Mouse (Mus musculus) c-Kit-positive CD71-negative TER-119-negative erythroid progenitor cells, embryonic 14.5 days (primary cell): ENCODE measurements at regions not wholly inside any gene's neighbourhood (a gene's known extent, or its start where the extent isn't known, plus 50 kb on each side); places are given as distances from the start of the nearest gene placed in this dataset.
"Not testable (repeated sequence)": the region's sequence is repeated elsewhere in the genome, so short reads cannot be mapped to it uniquely, and the experiment has no call there.

Source experiments
- DNase-seq: peaks from one replicate; pipeline ENCODE4 v3.0.0-alpha.2; 2013; ENCODE audit warnings: low read depth

DNA sequence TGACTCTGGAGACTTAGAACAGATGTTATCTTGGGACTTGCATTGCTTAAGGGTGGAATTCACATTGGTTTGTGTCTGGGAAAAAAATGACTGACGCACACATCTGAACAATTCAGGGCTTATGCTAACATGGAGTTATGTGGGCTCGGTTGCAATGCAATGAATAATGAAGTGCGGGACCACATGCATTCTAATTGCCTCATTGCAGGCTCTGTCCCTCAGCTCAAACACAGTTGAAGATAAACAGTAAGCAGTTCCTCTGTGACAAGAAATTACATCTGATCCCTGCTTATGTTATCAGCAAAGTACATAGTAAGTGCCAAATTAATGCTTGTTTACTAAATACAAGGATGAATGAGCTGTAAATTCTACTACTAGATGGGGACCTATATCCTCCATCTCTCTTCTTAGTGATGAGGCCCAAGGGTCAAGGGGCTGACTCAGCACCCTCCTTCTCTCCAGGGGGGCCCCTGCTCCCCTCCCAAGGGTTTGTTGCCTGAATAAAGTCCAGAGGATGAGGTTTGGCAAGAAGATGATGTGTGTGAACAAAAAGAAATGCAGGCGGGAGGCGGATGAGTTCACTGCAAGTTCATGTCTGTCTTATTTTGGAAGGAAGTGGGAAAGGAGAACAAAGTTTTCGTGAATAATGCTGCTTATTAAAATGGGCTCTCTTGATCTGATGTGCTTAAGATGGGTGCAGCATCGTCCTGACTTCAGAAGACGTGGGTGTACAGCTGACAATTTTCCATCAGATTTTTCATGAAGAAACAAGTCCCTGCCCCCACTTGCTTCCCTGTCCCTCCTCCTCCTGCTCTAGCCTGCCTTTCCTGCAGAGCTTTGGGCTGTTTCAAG, 533.1 kb downstream of the Shisa9 start:
- no peak for DNase-seq

DNA sequence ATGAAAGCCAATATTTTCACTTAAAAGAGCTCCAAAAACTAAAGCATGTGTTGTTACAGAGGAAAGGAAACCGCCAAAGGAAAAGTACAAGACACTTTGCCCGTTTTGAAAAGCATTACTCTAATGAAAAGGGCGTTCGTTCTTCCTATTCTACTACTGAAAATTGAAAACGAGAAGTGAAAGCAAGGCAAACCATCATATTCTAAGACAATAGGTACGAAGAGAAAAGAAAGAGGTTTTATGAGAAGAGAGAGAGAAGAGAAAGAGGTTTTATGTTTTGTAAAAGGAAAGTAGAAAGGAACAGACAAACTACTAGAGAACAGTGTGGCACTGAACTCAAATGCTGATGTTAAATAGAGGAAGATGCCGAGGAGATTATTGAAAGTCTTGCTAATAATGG, 534.4 kb downstream of the Shisa9 start:
- DNase-seq = no peak

DNA sequence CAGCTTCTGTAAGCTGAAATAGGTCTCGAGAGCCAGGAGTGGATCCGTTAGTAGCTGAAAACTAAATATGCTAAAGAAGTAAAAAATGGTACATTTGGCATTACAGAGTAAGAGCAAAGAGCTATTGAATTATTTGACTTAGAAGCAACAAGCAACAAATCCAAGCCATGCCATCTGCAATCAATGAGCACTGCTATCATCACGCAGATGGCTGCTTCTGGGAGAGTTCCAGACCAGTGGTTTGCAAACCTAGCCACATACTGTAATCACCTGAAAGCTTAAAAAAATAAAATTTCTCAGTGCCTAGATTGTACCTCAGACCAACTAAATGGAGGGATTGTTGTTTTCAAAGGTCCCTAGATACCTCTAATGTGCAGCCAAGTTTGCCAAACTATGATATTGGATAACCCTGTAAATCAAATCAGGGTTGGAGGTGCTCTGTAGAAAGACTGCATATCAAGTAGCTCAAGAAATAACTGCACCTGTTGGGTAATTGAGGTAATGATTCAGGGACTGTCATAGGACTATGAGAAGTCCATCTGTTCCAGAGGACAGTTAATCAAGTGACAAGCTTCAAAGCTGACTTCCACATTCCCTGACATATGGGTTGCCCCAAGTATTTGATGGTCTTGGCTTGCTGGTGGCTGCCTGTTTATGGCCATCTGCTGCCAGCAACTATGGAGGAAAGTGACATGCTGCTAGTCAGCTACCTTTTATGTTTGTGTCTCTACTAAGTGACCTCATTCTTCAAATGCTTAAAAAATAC, 538.0 kb downstream of the Shisa9 start:
- DNase-seq = no peak

DNA sequence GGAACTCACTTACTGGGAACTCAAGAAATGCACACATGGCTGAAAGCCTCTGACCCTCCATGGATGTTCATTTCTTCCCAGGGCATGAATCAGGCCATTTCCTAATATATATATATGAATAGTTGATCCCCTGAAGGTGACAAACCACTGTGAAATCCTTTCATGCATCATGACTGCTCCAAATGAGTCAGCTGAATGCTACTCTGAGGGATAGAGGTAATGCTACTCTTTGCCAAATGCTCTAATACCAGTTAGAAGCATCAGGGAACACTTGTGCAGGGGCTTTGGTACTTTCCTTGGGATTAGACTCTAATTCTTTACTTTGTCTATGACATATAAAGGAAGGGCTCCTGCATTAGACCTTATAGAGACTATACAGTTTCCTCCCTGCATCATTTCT, 561.0 kb upstream of the Ercc4 start:
- no peak for DNase-seq

DNA sequence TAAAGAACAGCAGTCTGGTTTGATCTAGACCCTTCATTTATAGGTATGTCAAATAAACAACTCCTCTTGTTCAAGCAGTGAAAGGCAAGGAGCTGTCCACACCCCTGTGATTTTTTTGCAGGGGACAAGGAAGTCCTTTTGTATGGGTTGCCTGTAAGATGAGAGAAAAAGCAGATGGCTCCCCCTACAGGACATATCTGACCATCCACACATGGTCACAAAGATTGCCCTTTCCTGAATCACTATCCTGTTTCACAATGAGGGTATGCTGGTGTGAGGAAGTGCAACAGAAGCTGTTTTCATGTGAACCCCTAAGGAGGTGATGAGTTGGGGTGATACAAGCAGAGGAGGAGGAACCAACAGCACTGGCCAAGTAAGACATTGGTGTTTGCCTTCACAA, 520.6 kb upstream of the Ercc4 start:
- DNase-seq = peak; percentile 2

DNA sequence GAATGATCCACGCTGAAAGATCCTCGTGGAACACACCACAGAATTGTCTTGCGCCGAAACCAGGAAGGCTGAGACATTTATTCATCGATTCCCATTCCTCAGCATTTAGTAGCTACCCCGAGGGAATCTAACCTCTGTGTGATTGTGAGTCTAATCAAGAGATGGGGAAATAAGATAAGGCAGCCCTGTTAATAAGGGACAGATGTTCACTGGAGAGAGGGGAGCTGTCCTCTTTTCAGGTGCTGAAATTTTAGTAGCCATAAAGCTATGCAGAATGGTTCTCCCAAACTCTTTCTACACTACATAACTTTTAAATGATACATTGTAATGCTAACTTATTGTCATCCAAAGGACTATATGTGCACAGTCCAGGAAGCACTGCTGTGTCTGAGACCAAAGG, 501.2 kb upstream of the Ercc4 start:
- peak; percentile 8 for DNase-seq

DNA sequence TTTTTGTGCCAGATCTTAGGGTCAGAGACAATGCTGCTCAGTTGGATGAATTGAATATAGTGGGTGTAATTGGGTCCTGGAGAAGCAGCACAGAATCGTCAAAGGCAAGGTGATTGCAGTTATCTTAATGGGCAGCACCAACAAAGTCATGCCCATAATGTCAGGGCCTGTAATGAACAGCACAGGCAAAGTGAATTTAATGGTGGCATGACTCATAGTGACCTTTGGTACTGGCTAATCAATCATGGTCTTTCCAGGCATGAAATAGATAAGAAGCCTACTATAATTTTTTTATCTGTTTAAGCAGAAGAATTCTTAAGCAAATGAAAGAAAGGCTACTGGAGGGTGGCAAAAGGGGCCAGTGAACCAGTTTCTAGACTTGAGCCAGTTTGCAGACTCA, 498.4 kb upstream of the Ercc4 start:
- no peak for DNase-seq

DNA sequence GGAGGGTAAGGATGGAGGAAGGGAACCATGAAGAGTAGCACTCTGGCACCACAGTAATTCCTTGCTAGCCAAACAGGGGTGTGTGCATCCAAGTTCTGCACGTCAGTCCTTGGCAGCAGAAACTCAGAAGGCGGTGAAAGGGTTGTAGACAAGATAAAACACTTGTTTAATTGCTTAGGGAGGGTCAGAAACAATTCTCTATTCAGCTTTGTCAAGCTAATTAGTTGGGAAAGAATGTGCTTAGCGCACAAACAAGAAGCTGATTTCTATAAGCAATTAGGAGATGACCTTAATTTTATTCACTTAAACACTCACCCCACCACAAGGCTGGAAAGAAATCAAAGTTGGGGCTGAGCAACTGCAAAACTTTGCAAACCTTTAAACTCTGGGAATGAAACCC, 491.7 kb upstream of the Ercc4 start:
- no peak for DNase-seq

DNA sequence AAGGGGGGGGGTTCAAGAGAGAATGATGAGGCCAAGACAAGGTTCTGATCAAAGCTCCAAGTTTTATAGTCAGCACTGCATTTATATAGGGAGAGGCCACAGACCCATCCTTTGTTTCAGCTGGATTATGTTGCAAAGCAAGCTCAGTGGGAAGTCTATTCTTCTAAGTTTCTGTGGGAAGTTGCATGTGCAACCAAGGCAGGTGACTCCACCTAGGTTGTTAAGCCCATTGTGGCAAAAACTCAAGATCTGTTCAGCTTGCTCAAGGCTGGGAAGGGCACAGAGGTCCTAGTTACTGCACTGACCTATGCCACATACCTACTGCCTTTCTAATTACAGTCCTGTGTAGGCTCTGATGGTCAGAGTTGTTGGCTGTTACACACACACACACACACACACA, 477.0 kb upstream of the Ercc4 start:
- no peak for DNase-seq

DNA sequence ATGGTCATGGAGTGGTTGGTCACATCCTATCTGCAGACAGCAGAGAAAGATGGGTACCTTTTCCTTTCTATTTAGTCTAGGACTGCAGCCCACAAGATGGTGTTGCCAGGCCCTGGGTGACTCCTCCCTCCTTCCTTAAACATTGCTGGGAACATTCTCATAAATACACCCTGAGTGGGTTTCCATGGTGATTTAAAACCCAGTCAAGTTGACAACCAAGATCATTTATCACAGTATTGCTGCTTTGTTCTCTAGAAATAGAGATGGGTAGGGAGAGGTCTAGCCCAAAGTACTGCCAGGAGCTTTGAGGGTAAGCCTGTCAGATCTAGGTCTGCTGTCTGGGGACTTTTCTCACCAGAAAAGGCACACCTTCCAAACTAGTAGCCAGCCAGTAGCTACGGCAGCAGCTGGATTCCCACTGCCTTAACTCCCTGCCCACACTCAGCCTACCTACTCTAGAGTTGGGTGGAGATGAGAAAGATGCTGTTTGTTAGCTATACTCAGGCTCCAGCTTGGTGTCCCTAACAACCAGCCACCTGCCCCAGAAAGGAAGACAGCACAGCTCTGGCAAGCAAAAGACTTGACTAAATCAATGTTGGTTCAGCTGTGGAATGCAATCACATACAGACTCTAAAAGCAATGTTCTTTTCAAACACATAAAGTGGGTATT, 470.4 kb upstream of the Ercc4 start:
- DNase-seq = no peak

DNA sequence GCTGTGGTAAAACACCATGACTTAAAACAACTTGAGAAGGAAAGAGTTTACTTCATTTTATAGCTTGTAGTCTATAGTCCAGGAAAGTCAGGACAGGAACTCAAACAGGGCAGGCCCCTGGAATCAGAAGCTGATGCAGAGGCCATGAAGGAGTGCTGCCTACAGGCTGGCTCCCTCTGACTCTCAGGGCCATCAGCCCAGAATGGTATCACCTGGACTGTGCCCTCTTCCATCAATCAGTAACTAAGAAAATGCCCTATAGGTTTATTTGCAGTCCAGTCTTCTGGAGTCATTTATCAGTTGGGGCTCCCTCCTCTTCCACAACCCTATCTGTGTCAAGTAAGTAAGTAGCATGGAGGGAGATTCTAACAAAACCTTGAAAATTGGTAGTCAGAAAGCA, 466.4 kb upstream of the Ercc4 start:
- DNase-seq = no peak

DNA sequence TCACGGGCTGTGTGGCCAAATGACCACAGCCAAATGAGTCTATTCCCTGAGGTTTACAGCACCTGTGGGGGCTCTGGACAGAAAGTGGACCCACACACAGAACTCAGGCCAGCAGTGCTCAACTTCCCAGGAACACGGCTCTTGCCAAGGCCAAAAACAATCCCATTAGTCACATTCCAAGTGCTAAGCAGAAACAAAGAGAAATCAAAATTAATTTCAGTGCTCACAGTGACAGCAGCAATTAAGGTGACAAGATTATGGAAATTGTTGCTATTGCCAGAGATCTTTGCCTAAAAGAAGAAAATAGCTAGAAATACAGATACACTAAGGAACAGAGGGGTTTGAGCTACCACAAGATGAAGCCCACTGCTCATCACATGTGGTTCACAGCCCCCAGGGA, 464.9 kb upstream of the Ercc4 start:
- DNase-seq = no peak

DNA sequence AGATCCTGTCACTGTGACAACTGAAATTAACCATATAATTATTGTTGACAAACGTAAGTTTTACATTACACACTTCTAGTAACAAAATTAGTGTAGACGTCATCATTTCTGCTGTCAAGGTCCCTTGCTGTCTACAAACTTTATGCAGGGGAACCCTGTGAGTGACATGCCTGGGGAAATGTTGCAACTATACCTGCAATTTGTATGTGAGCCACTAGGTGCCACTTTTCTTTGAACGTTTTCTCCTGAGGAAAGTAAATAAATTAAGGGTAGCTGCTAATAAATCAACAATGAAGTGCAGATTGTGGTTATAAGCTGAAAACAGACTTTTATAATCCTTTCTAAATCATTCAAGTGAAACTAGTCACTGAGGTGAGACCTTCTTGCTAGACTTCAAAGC, 457.3 kb upstream of the Ercc4 start:
- DNase-seq = no peak

DNA sequence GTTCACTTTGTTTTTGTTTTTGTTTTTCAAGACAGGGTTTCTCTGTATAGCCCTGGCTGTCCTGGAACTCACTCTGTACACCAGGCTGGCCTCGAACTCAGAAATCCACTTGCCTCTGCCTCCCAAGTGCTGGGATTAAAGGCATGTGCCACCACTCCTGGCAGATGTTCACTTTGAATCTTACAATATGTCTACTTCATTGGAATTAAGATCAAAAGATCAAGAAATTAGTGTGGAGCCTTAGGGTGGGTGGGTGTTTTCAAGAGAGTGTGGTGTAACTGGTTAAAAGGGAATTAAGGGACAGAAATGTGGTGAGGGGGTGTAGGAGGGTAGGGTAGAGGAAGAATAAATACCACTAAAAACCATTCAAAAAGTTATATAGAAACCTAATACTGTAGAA, 435.8 kb upstream of the Ercc4 start:
- DNase-seq = not testable (repeated sequence)

DNA sequence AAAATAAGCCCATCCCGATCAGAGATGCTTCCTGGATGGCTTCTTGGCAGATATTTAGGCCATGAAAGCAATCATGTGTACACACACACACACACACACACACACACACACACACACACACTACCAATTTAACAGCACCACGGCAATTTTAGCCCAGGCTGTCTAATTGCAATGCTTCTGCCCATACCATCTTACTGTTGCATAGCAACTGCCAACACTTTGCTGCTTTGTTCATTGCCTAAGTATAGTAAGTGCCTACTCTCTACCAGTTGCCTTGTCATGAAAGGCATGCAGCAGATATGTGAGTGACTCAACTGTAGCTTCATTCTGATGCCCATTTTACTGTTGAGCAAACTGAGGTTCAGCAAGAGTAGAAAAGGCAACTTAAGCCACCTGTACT, 428.0 kb upstream of the Ercc4 start:
- DNase-seq = no peak

DNA sequence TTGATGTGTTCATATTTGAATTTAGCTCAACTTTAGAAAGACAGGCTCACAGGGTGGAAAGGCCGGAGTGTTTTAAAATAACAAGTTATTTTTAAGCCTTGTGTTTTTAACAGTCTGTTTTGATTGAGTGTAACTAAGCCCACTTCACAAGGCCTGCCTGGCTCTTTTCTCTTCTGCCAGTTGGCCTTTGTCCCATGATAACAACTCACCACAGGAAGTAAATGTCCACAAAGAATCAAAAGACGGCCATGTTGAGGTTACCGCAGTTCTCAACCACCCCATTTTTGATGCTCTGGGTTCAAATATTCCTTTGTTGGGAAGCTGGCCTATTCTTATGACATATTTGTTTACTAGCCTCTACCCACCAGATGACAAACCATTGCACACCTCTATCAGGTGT, 423.7 kb upstream of the Ercc4 start:
- DNase-seq = no peak

DNA sequence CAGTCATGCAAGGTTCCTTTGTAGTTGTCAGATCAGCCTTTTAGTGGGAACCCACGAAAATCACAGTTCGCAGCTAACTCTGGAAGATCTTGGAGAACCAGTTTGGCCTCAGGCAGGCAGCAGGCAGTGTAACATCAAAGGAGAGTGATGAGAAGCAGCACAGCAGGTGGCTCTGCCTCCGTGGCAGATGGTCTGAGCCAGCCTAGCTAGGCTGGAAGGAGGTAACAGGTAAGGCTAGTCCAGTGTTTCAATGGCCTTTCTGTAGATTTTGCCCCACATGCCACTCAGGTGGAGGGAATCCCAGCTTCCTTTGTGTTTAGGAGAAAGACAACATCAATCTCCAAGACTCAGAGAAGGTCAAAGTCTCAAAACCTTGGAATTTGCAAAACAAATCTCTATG, 417.7 kb upstream of the Ercc4 start:
- no peak for DNase-seq

DNA sequence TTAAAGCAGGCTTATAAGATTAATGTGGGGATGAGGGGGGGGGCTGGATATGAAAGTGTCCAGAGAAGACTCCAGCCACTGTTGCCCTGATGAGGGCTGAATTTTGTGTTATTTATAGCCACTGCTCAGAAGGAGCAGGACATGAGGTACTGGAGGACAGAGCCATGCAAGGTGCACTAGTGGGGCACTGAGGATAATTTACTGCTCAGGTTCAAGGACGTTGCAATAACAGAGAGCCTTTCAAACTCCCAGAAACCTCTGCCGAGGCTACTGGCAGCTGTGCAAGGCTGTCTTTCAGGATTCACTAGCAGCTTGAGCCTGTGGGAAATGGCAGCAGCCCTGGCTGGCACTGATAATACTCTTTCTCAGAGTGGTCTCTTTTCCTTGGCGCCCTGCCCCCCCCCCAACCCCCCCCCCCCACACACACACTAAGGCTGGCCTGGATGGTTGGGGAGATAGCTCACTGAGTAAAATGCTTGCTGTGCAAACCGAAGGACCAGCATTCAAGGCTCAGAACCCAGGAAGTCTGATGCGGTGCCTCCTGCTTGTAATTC, 416.7 kb upstream of the Ercc4 start:
- DNase-seq = no peak

DNA sequence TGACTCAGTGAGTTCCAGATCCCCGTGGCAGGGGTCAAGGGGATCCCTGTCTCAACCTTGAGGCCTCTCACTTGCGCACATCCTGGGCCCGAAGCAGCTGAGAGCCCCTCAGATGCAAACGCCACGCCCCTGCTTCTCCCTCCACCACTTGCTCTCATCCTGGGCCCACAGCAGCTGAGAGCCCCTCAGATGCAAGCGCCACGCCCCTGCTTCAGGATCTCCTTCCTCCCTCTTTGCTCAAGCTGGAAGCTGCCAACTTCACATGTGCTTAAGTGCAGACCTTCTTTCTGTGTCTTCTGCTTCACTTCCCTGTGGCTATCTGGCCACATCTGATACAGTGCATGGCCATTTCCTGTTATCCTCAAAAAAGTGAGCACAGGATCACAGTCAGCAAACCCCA, 416.1 kb upstream of the Ercc4 start:
- DNase-seq = no peak

DNA sequence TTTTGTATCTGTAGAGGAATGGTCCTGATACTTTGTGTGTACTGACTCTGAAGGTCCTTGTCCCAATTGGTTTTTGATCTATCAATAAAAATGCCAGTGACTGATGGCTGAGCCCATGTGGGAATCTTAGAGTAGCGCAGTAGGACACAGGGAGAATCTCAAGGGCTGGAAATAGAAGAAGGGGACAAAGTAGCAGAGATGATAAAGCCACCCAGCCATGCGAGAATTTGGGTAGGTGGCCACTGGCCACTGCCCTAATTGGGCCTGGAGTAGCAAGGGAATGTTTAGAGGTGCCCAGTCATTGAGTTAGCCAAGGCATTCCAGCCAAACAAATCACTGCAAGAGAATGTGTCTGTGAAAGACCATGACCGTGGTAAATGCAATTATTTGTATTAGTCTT, 414.8 kb upstream of the Ercc4 start:
- DNase-seq = no peak

DNA sequence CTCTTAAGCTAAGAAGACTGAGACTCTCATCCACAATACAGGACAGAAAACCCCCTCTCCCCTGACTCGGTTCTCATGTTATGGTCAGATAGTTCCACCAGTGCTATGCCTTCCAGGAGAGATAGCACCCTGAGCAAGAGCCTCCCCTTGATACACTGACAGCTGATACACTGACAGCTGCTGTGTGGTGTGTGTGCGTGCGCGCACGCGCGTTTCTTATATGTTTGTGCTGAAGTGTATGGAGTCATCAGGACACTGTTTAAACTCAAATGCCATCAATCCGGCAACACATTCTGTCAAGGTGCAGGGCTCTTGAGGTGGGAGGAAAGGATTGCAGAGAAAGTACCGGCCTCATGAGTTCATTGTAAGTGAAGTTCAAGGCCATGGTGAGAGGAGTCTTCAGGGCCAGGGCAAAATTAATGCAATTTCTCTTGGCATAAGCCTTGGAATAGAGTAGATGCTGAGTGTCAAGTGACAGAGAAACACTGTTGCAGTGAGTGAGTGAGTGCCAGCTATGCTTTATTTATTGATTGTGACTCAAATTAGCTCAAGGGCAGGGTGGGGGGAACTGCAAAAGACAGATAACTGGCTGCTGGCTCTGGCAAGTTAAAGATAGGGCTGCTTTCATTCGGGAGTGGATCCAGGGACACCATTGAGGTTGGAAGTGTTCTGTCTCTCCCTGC, 412.4 kb upstream of the Ercc4 start:
- no peak for DNase-seq

DNA sequence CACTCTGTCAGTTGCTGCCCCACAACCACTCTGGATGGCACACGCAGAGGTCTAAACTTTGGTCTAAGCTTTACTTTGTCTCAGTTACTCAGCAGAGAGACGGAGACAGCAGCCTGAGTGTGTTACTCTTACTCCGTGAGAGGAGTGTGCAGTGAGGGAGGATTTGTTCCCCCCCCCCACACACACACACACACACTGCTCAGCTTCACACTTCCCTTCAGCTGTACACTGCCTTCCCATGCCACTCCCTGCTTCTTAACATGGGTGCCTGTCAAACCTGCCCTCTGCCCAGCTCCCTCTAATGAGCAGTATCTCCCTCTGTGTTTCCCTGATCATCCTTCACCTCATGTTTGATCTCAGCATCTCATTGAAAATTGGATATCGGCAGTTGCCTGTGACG, 409.9 kb upstream of the Ercc4 start:
- no peak for DNase-seq
